Mouse (Mus musculus) midbrain, embryonic 13.5 days (tissue): ENCODE results near the gene Blmh. TPM values are rescaled to one million over a fixed set of nuclear protein-coding genes. Genes with fewer than 3 reads are reported as not detected.

Source experiments
- ATAC-seq: fragments of 200-750 bp; cut with Nextera tagmentation; 2 replicates; pipeline ENCODE4 v1.8.0; 2017; ENCODE audit warnings: mild to moderate bottlenecking, moderate TSS enrichment, moderate library complexity
- H3K27ac ChIP-seq: fragments of 300-500 bp; sonication (generic); 2 replicates; pipeline ENCODE4 v1.5.1; 2015; ENCODE audit warnings: inconsistent platforms, mild to moderate bottlenecking, moderate library complexity
- H3K27me3 ChIP-seq: fragments of 300-500 bp; sonication (generic); 2 replicates; pipeline ENCODE4 v1.6.1; 2015; ENCODE audit warnings: mild to moderate bottlenecking, inconsistent platforms
- H3K36me3 ChIP-seq: fragments of 300-500 bp; sonication (generic); 2 replicates; pipeline ENCODE4 v1.6.1; 2015; ENCODE audit warnings: mild to moderate bottlenecking, inconsistent platforms
- H3K4me1 ChIP-seq: fragments of 300-500 bp; sonication (generic); replicated peaks from 2 replicates; pipeline ENCODE4 v1.6.1; 2015; ENCODE audit warnings: inconsistent platforms
- H3K4me2 ChIP-seq: fragments of 300-500 bp; sonication (generic); replicated peaks from 2 replicates; pipeline ENCODE4 v1.6.1; 2015; ENCODE audit warnings: moderate library complexity, mild to moderate bottlenecking, inconsistent platforms
- H3K4me3 ChIP-seq: fragments of 300-500 bp; sonication (generic); replicated peaks from 2 replicates; pipeline ENCODE4 v1.5.1; 2015; ENCODE audit warnings: mild to moderate bottlenecking, inconsistent platforms
- H3K9ac ChIP-seq: fragments of 300-500 bp; sonication (generic); replicated peaks from 2 replicates; pipeline ENCODE4 v1.6.1; 2015; ENCODE audit warnings: mild to moderate bottlenecking, inconsistent platforms
- H3K9me3 ChIP-seq: fragments of 300-500 bp; sonication (generic); 2 replicates; pipeline ENCODE4 v1.6.1; 2016; ENCODE audit warnings: mild to moderate bottlenecking, inconsistent platforms
- WGBS: fragments of 180-500 bp; shearing (Covaris S2); methylation state at CpG from one replicate; pipeline ENCODE4 v1.1.7; 2015; 5-methylcytosine and 5-hydroxymethylcytosine counted together
- polyA plus RNA-seq: library from polyadenylated mRNA; unstranded; fragments of >200 nt; fragmentation: Nextera tagmentation; extraction: Ambion mirVana; gene quantifications from 2 replicates; pipeline ENCODE4 v1.2.1, GENCODE M21; 2015

Gene Blmh
- polyA plus RNA-seq, 1 experiment from 2014 or later, result 163 TPM

DNA sequence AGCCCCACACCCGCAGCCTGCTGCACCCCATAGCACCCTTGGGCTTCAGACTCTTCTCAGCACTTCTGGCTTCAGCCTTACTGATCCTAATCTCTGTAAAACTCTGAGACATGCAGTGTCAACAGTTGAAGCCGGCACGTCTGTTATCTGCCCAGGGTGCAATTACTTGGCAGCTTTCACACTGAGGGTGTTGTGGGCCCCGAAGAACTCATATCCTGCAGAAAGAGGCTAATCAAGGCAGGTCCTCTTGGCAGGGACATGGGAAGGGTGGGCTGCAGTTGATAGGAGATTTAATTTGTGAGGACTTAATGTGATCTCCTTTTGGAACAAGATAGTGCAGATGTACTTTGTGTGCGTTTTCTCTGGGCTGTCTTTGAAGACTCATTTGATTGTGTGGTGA lies 59.0 kb downstream of the Blmh start:
- ATAC-seq, result no peak
- H3K36me3 ChIP-seq, result peaks cover 65% of the 10 kb centered on the region
- 94% methylated on average over 5 of the region's 5 CpGs for WGBS
- no peak overlapping the region for H3K4me3 ChIP-seq
- no peak overlapping the region for H3K4me2 ChIP-seq
- H3K27me3 ChIP-seq, result no peaks in the 10 kb centered on the region
- no peaks in the 10 kb centered on the region for H3K4me1 ChIP-seq
- H3K9me3 ChIP-seq, result no peaks in the 10 kb centered on the region
- no peak overlapping the region for H3K27ac ChIP-seq
- H3K9ac ChIP-seq, result no peak overlapping the region

DNA sequence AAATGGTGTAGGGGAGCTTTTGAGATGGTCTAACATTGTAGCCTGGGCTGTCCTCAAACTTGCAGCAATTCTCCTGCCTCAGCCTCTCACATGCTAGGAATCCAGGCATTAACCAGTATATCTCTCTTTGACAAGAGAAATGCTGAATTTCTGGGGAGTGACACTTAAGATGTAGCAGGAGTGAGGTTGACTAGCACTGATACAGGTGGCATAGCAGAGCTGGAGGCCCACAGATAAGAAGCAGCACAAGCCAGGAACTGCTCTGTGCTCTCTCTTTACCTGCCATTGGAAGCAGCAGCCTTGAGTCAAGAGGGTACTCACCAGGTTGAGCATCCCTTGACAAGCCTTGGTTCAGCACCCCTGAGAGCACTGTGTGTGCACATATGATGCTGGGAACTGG lies 59.6 kb downstream of the Blmh start:
- no peak overlapping the region for H3K4me3 ChIP-seq
- no peaks in the 10 kb centered on the region for H3K27me3 ChIP-seq
- no peaks in the 10 kb centered on the region for H3K4me1 ChIP-seq
- H3K4me2 ChIP-seq, result no peak overlapping the region
- H3K27ac ChIP-seq, result no peak overlapping the region
- ATAC-seq, result no peak
- peaks cover 61% of the 10 kb centered on the region for H3K36me3 ChIP-seq
- no peak overlapping the region for H3K9ac ChIP-seq
- no peaks in the 10 kb centered on the region for H3K9me3 ChIP-seq

DNA sequence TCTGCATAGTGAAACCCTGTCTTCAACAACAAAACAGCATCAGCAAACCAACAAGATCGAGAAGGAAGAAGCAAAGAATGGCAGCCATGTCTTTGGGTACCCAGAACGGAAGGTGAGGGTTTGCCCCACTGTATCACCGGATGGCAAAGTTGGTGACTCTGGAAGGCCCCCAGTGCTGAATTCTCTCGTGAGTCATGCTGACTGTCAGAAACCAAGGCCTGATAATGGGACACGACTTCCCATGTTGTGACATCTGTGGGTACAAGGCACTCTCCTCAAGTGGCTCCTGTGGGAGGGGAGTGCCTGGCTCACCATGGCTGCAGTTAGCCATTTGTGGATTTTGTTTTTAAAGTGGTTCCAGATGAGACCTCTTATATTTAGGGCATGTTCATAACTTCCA lies 66.2 kb downstream of the Blmh start:
- H3K4me2 ChIP-seq, result no peak overlapping the region
- WGBS, result 83% methylated on average over 5 of the region's 5 CpGs
- no peak overlapping the region for H3K27ac ChIP-seq
- H3K9me3 ChIP-seq, result no peaks in the 10 kb centered on the region
- H3K36me3 ChIP-seq, result peaks cover 29% of the 10 kb centered on the region
- peaks cover 6% of the 10 kb centered on the region; the same call in 1 of the 2 replicates for H3K4me1 ChIP-seq
- no peak overlapping the region for H3K9ac ChIP-seq
- H3K4me3 ChIP-seq, result no peak overlapping the region
- peaks cover 5% of the 10 kb centered on the region for H3K27me3 ChIP-seq
- ATAC-seq, result no peak

DNA sequence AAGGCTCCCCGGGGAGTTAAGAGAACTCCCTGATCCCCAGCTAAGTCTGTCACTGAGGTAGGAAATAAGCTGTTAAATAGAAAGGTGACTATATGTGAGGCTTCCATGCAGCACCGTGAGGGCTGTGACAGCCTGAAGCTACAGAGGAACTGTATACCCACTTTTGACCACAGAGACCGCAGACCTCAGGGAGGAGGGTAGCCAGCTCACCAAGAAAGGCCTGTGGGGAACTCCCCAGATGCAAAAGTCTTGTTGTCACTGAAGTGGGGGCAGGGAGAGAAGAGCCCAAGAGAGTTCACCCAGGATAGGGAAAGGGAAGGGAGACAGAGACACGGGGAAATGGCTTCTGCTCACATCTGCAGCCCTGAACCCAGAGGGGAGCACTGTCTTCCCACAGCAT lies 68.3 kb downstream of the Blmh start:
- ATAC-seq, result no peak
- Histone ChIP-seq H3K4me2 (no peak overlapping the region), H3K4me3 (no peak overlapping the region), H3K9ac (no peak overlapping the region; the same call in 1 of the 2 replicates), H3K36me3 (peaks cover 9% of the 10 kb centered on the region), H3K27ac (no peak overlapping the region), H3K27me3 (peaks cover 25% of the 10 kb centered on the region), H3K9me3 (no peaks in the 10 kb centered on the region), H3K4me1 (peaks cover 14% of the 10 kb centered on the region)
- WGBS, result 34% methylated on average over 4 of the region's 4 CpGs

GRCm38 (mm10) chr11:76995966-76996672 lies 71.5 kb downstream of the Blmh start:
- Histone ChIP-seq H3K9ac (no peak overlapping the region), H3K4me2 (no peak overlapping the region), H3K4me1 (peaks cover 25% of the 10 kb centered on the region), H3K36me3 (no peaks in the 10 kb centered on the region), H3K4me3 (no peak overlapping the region), H3K27ac (no peak overlapping the region), H3K27me3 (peaks cover 57% of the 10 kb centered on the region), H3K9me3 (no peaks in the 10 kb centered on the region)
- 53% methylated on average over 20 of the region's 20 CpGs for WGBS
- ATAC-seq, result no peak

DNA sequence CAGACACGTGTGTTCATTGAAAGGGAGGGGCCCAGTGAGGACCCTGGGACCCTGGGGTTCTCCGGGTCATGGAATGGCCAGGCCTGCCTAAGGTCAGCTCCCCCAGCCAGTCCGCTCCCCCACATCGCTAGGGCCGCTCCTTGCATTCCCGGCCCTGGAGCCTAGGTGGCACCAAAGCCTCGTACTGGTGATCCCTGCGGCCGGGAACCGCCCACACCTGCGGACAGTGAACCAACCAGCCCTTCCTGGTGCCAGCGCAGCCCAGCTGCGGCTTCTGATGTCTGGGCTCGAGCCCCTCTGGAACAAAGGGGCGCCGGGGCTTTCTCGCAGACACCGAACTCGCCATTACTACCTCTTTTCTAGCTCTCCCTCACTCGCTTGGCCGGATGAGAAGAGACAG lies 72.7 kb downstream of the Blmh start:
- peaks cover 67% of the 10 kb centered on the region for H3K27me3 ChIP-seq
- no peaks in the 10 kb centered on the region for H3K9me3 ChIP-seq
- peak; percentile 87 for ATAC-seq
- H3K9ac ChIP-seq, result peak overlapping the region; percentile 49; the same call in 1 of the 2 replicates
- H3K4me3 ChIP-seq, result peak overlapping the region; percentile 52
- peaks cover 25% of the 10 kb centered on the region for H3K4me1 ChIP-seq
- peak overlapping the region; percentile 85 for H3K4me2 ChIP-seq
- H3K27ac ChIP-seq, result no peak overlapping the region
- WGBS, result 2% methylated on average over 21 of the region's 21 CpGs
- no peaks in the 10 kb centered on the region for H3K36me3 ChIP-seq

DNA sequence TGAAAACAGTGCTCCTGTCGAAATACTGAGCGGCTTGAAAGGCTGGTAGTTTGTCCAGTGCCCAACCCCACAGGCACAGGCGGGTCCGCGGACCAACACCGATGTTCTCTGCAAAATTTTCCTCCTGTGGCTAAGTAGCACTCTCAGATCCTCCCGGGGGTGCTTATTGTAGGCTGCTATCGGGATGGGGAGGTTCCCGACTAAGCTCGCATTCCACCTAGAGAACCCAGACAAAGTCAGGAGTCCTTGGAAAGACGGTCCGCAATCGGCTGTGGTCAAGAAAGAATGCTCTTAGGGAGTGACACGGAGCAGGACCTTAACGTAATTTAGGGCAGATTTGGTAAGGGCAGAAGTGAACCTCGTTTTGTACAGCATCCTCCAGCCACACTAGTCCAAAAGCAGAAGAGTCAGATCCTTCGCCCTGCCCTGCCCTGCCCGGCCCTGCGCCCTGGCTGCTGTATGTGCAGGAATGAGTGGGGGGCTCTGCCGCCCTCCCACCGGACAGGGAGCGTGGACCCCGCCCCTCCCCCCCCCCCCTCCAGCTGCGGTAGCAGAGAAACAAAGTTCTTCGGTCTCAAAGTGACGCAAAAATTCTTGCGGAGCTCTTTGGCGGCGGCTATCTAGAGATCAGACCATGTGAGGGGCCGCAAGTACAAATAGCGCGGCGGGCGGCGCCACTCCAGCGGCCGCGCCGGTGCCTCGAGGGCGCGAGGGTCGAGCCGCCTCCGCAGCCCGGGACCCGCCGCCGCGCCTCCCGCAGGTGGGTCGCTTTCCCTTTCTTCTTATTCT lies 73.5 kb downstream of the Blmh start, which contains the start of gene Slc6a4:
TSS of gene Slc6a4 (plus strand) at position 688 of the 789 bp plus-strand sequence.
- ATAC-seq, result peak; percentile 52; the same call in 1 of the 2 replicates
- WGBS, result under 1% methylated on average over 51 of the region's 52 CpGs
- Histone ChIP-seq H3K27ac (no peak within 1 kb of the TSS), H3K9me3 (no peaks in the 10 kb centered on the region), H3K4me2 (peak within 1 kb of the TSS; percentile 85), H3K36me3 (no peaks in the 10 kb centered on the region), H3K27me3 (peaks cover 71% of the 10 kb centered on the region), H3K4me3 (peak within 1 kb of the TSS; percentile 52), H3K4me1 (peaks cover 20% of the 10 kb centered on the region), H3K9ac (peak within 1 kb of the TSS; percentile 49; the same call in 1 of the 2 replicates)

GRCm38 (mm10) chr11:76998705-76999226 lies 74.2 kb downstream of the Blmh start:
- ATAC-seq, result no peak
- H3K36me3 ChIP-seq, result no peaks in the 10 kb centered on the region
- H3K4me2 ChIP-seq, result peak overlapping the region; percentile 85
- 10% methylated on average over 24 of the region's 24 CpGs for WGBS
- no peak overlapping the region for H3K27ac ChIP-seq
- peaks cover 71% of the 10 kb centered on the region for H3K27me3 ChIP-seq
- peak overlapping the region; percentile 52 for H3K4me3 ChIP-seq
- H3K9ac ChIP-seq, result peak overlapping the region; percentile 49; the same call in 1 of the 2 replicates
- peaks cover 19% of the 10 kb centered on the region for H3K4me1 ChIP-seq
- H3K9me3 ChIP-seq, result no peaks in the 10 kb centered on the region

GRCm38 (mm10) chr11:77000741-77001140 lies 76.1 kb downstream of the Blmh start:
- peaks cover 19% of the 10 kb centered on the region for H3K4me1 ChIP-seq
- H3K27ac ChIP-seq, result no peak overlapping the region
- WGBS, result 63% methylated on average over 5 of the region's 5 CpGs
- no peak overlapping the region for H3K4me2 ChIP-seq
- no peaks in the 10 kb centered on the region for H3K36me3 ChIP-seq
- no peak overlapping the region for H3K9ac ChIP-seq
- peaks cover 67% of the 10 kb centered on the region for H3K27me3 ChIP-seq
- H3K4me3 ChIP-seq, result no peak overlapping the region
- no peak for ATAC-seq
- no peaks in the 10 kb centered on the region for H3K9me3 ChIP-seq

DNA sequence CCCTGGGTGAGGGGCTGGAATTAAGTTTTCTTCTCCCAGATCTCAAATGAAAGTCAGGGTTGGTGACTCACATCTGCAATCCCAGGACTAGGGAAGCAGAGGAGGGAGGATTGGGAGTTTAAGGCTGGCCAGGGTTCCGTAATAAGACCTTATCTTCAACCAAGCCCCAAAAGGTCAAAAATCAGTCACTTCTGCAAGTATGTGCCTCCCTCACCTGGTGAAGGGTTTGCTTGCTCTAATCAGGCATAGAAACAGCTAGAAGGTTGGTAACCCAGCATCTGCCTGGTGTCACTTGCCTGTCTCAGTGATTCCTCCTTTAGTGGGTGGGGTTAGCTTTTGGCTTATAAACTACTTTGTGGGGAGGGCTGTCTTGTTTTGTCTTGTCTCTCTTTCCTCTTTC lies 77.8 kb downstream of the Blmh start:
- no peak overlapping the region for H3K9ac ChIP-seq

GRCm38 (mm10) chr11:77005881-77006280 lies 81.3 kb downstream of the Blmh start:
- H3K27me3 ChIP-seq, result peaks cover 16% of the 10 kb centered on the region
- no peak overlapping the region for H3K9ac ChIP-seq
- no peaks in the 10 kb centered on the region for H3K36me3 ChIP-seq
- ATAC-seq, result no peak
- no peak overlapping the region for H3K4me3 ChIP-seq
- no peak overlapping the region for H3K4me2 ChIP-seq
- no peaks in the 10 kb centered on the region for H3K4me1 ChIP-seq
- WGBS, result 70% methylated on average over 4 of the region's 4 CpGs
- H3K9me3 ChIP-seq, result no peaks in the 10 kb centered on the region
- H3K27ac ChIP-seq, result no peak overlapping the region

More for the DNA sequence above, 77.8 kb downstream of the Blmh start:
- no peak for ATAC-seq
- Histone ChIP-seq H3K4me3 (no peak overlapping the region), H3K4me1 (peaks cover 15% of the 10 kb centered on the region), H3K4me2 (no peak overlapping the region), H3K36me3 (no peaks in the 10 kb centered on the region), H3K27me3 (peaks cover 51% of the 10 kb centered on the region), H3K9me3 (no peaks in the 10 kb centered on the region), H3K27ac (no peak overlapping the region)
- WGBS, result 78% methylated on average over 1 of the region's 1 CpGs

GRCm38 (mm10) chr11:77006616-77007015 lies 82.0 kb downstream of the Blmh start:
- Histone ChIP-seq H3K4me1 (no peaks in the 10 kb centered on the region), H3K9me3 (no peaks in the 10 kb centered on the region), H3K4me3 (no peak overlapping the region), H3K27me3 (peaks cover 8% of the 10 kb centered on the region), H3K27ac (no peak overlapping the region), H3K4me2 (no peak overlapping the region), H3K36me3 (no peaks in the 10 kb centered on the region), H3K9ac (no peak overlapping the region)
- 56% methylated on average over 6 of the region's 6 CpGs for WGBS
- ATAC-seq, result no peak
